Mouse (Mus musculus): ENCODE results near the gene Ola1.

- TF ChIP-seq CTCF (IDR thresholded peaks at IDR 0.05; ENCODE audit: low read depth, low read length) (no peak), TAL1 (conservative IDR thresholded peaks at IDR 0.05; ENCODE audit: low read depth, low read length) (no peak)
These were observed 132.9 kb downstream of the Ola1 start for GRCm38 (mm10) chr2:73085669-73086304.
